Mouse (Mus musculus): ENCODE results near the gene Bcl3.

Bcl3 gene

GRCm38 (mm10) chr7:19822604-19823058, at the start of gene Bcl3:
TSS of gene Bcl3 (minus strand) at chr7:19822770.
- no peak for DNase-seq (ENCODE audit: low spot score)

- DNase-seq (ENCODE audit: low spot score): no peak
Observed at GRCm38 (mm10) chr7:19871943-19872601, 49.5 kb upstream of the Bcl3 start.

- DNase-seq (ENCODE audit: low spot score): no peak
Observed at GRCm38 (mm10) chr7:19871137-19871621, 48.6 kb upstream of the Bcl3 start.

GRCm38 (mm10) chr7:19867751-19868399, 45.3 kb upstream of the Bcl3 start:
- no peak for DNase-seq (ENCODE audit: low spot score)

GRCm38 (mm10) chr7:19866490-19866889, 43.9 kb upstream of the Bcl3 start:
- no peak for DNase-seq (ENCODE audit: low spot score)

GRCm38 (mm10) chr7:19865246-19866036, 42.9 kb upstream of the Bcl3 start:
- DNase-seq (ENCODE audit: low spot score): no peak

- DNase-seq (ENCODE audit: low spot score): no peak
Observed at GRCm38 (mm10) chr7:19864241-19864640, 41.7 kb upstream of the Bcl3 start.

GRCm38 (mm10) chr7:19861199-19861598, 38.6 kb upstream of the Bcl3 start, which contains the start of gene Ceacam16:
TSS of gene Ceacam16 (minus strand) at chr7:19861299.
- no peak for DNase-seq (ENCODE audit: low spot score)

GRCm38 (mm10) chr7:19859740-19860139, 37.2 kb upstream of the Bcl3 start:
- DNase-seq (ENCODE audit: low spot score): no peak

- DNase-seq (ENCODE audit: low spot score): no peak
Observed at GRCm38 (mm10) chr7:19856283-19856682, 33.7 kb upstream of the Bcl3 start.

GRCm38 (mm10) chr7:19855663-19856062, 33.1 kb upstream of the Bcl3 start:
- DNase-seq (ENCODE audit: low spot score): no peak

- no peak for DNase-seq (ENCODE audit: low spot score)
Observed at GRCm38 (mm10) chr7:19853526-19853925, 31.0 kb upstream of the Bcl3 start.

- DNase-seq (ENCODE audit: low spot score): no peak
Observed at GRCm38 (mm10) chr7:19851858-19852570, 29.4 kb upstream of the Bcl3 start, which contains the start of gene Gm19345. TSS of gene Gm19345 (plus strand) at chr7:19852003.

- DNase-seq (ENCODE audit: low spot score): no peak
Observed at GRCm38 (mm10) chr7:19844521-19845171, 22.1 kb upstream of the Bcl3 start.

GRCm38 (mm10) chr7:19843561-19843960, 21.0 kb upstream of the Bcl3 start:
- DNase-seq (ENCODE audit: low spot score): no peak

GRCm38 (mm10) chr7:19842885-19843504, 20.4 kb upstream of the Bcl3 start:
- no peak for DNase-seq (ENCODE audit: low spot score)

- DNase-seq (ENCODE audit: low spot score): no peak
Observed at GRCm38 (mm10) chr7:19841686-19842413, 19.3 kb upstream of the Bcl3 start.

GRCm38 (mm10) chr7:19840936-19841335, 18.4 kb upstream of the Bcl3 start:
- no peak for DNase-seq (ENCODE audit: low spot score)

- DNase-seq (ENCODE audit: low spot score): no peak
Observed at GRCm38 (mm10) chr7:19840371-19840770, 17.8 kb upstream of the Bcl3 start.

- DNase-seq (ENCODE audit: low spot score): no peak
Observed at GRCm38 (mm10) chr7:19836843-19837242, 14.3 kb upstream of the Bcl3 start.
